Mouse (Mus musculus) G1E (cell line): ENCODE measurements around the gene Arhgef2. TPM values are rescaled to one million over a fixed set of nuclear protein-coding genes. Genes with fewer than 3 reads are reported as not detected.
"Not testable (repeated sequence)": the region's sequence is repeated elsewhere in the genome, so short reads cannot be mapped to it uniquely, and the experiment has no call there.

Experiments
- ATAC-seq: 2 replicates; pipeline ENCODE4 v1.8.0; 2016; ENCODE audit warnings: mild to moderate bottlenecking; ENCODE audit not compliant: insufficient number of reproducible peaks, poor library complexity, low FRiP score, severe bottlenecking; ENCODE audit errors: extremely low read depth
- DNase-seq: peaks from one replicate; pipeline ENCODE4 v3.0.0; 2012; ENCODE audit warnings: low spot score
- H3K27me3 ChIP-seq: 2 replicates; pipeline ENCODE4 v1.6.1; 2012; ENCODE audit warnings: mild to moderate bottlenecking, low read length, inconsistent platforms; ENCODE audit not compliant: insufficient read depth
- H3K36me3 ChIP-seq: replicated peaks from 2 replicates; pipeline ENCODE3; 2012; ENCODE audit warnings: mild to moderate bottlenecking, inconsistent platforms
- H3K4me1 ChIP-seq: 2 replicates; pipeline ENCODE4 v1.6.1; 2012; ENCODE audit warnings: low read depth, low read length, inconsistent platforms, mixed read lengths; ENCODE audit not compliant: insufficient read depth
- H3K4me3 ChIP-seq: 2 replicates; pipeline ENCODE4 v1.5.1; 2012; ENCODE audit warnings: low read depth, mild to moderate bottlenecking, inconsistent platforms, low read length, moderate library complexity, mixed read lengths
- H3K9me3 ChIP-seq: replicated peaks from 2 replicates; pipeline ENCODE4 v1.6.1; 2012; ENCODE audit warnings: inconsistent platforms
- CTCF ChIP-seq: IDR thresholded peaks from 2 replicates; pipeline ENCODE4 v1.5.1; 2012; ENCODE audit warnings: low read depth, low read length, inconsistent platforms, mixed read lengths
- GATA1 ChIP-seq: IDR thresholded peaks from 2 replicates; pipeline ENCODE4 v1.6.1; 2012; ENCODE audit warnings: borderline replicate concordance, low read length, inconsistent platforms, mixed read lengths
- GATA2 ChIP-seq: IDR thresholded peaks from 2 replicates; pipeline ENCODE4 v1.6.1; 2012; ENCODE audit warnings: low read depth, low read length, inconsistent platforms, borderline replicate concordance
- POLR2AphosphoS5 ChIP-seq: IDR thresholded peaks from 2 replicates; pipeline ENCODE4 v1.6.1; 2012; ENCODE audit warnings: low read depth, low read length, inconsistent platforms; ENCODE audit not compliant: insufficient replicate concordance
- TAL1 ChIP-seq: conservative IDR thresholded peaks from 2 replicates; pipeline ENCODE4 v1.6.1; 2012; ENCODE audit warnings: low read depth, low read length, inconsistent platforms, mixed read lengths
- polyA plus RNA-seq: library from polyadenylated mRNA; stranded (reverse); fragments of >175 nt; gene quantifications from 2 replicates; pipeline ENCODE4 v1.2.3, GENCODE M21; 2012
- total RNA-seq, 2 experiments: library from RNA; stranded (forward) in 1 of 2; stranded (reverse) in 1 of 2; fragments of 200-1000 nt in 1 of 2; fragments of >200 nt in 1 of 2; fragmentation: Nextera tagmentation in 1 of 2; gene quantifications; 2 replicates each; pipeline ENCODE4 v1.2.3; 2014 to 2017

Gene Arhgef2
- total and polyA plus RNA-seq, 3 experiments: 66.2 to 277 (median 181) TPM

- Histone ChIP-seq H3K4me3 (no peak overlapping the region), H3K27me3 (peaks cover 3% of the 10 kb centered on the region; the same call in 1 of the 2 replicates), H3K4me1 (peaks cover 13% of the 10 kb centered on the region), H3K36me3 (peaks cover 38% of the 10 kb centered on the region), H3K9me3 (no peaks in the 10 kb centered on the region)
- ATAC-seq (no peak), DNase-seq (no peak)
- TF ChIP-seq TAL1 (no peak), GATA1 (no peak)
Measured at GRCm38 (mm10) chr3:88571856-88572255, 33.9 kb upstream of the Arhgef2 start.

DNA sequence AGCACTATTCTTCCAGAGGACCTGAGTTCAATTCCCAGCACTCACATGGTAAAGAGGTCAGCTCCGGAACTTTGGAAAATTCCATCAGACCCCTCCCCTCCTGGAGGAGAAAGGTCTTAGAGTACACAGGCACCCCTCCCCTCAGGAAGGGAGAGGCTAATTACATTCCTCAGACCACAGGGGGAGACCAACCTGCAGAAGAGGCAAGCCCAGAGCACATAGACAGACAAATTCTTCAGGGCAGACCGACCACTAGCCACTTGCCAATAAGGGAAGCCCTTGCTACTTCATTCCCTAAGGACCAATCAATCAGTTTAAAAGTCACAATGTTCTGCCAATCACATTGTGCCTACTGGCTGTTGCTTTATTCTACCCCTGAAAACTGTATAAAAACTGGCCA lies 32.9 kb upstream of the Arhgef2 start:
- H3K9me3 ChIP-seq: no peaks in the 10 kb centered on the region
- H3K4me1 ChIP-seq: peaks cover 13% of the 10 kb centered on the region
- H3K27me3 ChIP-seq: peaks cover 3% of the 10 kb centered on the region; the same call in 1 of the 2 replicates
- no peak overlapping the region for H3K4me3 ChIP-seq
- H3K36me3 ChIP-seq: peaks cover 29% of the 10 kb centered on the region
- TF ChIP-seq GATA1 (no peak), TAL1 (no peak), CTCF (no peak), POLR2AphosphoS5 (no peak), GATA2 (no peak)
- ATAC-seq (no peak), DNase-seq (no peak)

DNA sequence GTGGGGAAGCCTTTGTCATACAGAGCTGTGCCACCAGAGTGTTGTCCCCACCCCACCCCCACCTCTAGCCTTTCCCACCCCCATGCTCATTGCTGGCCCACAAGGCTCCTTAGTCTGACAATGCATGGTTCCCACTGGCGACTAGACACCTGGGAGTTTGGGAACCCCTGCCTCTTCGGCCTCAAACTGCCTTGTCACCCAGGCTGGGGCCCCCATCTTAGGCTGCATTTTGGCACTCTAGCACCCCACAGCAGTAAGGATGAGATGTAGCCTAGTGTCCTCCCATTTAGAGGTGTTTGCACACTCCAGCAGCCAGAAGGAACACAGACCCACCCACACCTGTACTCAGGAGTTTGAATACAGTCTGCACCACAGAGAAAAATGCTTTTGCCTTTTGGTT lies 32.0 kb upstream of the Arhgef2 start:
- Histone ChIP-seq H3K27me3 (peaks cover 3% of the 10 kb centered on the region; the same call in 1 of the 2 replicates), H3K4me3 (no peak overlapping the region), H3K9me3 (no peaks in the 10 kb centered on the region), H3K4me1 (peaks cover 9% of the 10 kb centered on the region), H3K36me3 (peaks cover 20% of the 10 kb centered on the region)
- ATAC-seq (no peak), DNase-seq (no peak)
- TF ChIP-seq TAL1 (no peak), GATA2 (no peak), POLR2AphosphoS5 (no peak), CTCF (no peak), GATA1 (no peak)

DNA sequence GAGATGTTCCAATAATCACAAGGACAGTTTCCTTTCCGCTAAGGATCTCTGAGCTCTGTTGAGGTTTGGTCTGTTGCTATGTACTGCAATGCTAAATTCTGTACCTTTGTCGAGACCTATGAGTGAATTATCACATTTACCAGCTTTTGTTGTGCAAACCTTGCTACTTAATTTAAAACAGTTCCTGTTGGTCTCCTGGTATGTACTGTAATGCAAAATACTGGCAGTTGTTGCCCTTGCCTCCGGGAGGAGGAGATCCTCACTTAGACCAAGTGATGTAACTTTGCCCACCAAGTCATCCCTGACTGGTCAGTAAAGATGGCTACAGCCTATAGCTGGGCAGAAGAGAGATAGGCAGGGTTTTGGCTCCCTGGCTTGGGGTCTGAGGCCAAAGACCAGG lies 30.2 kb upstream of the Arhgef2 start, which contains the start of gene Ssr2:
Gene Ssr2 (plus strand): TSS at position 337 of the 400 bp plus-strand sequence.
- no peak for ATAC-seq
- Histone ChIP-seq H3K9me3 (no peaks in the 10 kb centered on the region), H3K4me3 (no peak within 1 kb of the TSS), H3K4me1 (peaks cover 14% of the 10 kb centered on the region), H3K36me3 (peaks cover 2% of the 10 kb centered on the region), H3K27me3 (peaks cover 3% of the 10 kb centered on the region; the same call in 1 of the 2 replicates)
- no peak for DNase-seq
- TF ChIP-seq CTCF (no peak), GATA1 (no peak), GATA2 (no peak)

- H3K4me3 ChIP-seq, H3K27me3 ChIP-seq, H3K9me3 ChIP-seq, ATAC-seq, DNase-seq: not testable (repeated sequence)
- peaks cover 21% of the 10 kb centered on the region for H3K4me1 ChIP-seq
- H3K36me3 ChIP-seq: peaks cover 21% of the 10 kb centered on the region
Measured at GRCm38 (mm10) chr3:88577846-88578245, 27.9 kb upstream of the Arhgef2 start.

DNA sequence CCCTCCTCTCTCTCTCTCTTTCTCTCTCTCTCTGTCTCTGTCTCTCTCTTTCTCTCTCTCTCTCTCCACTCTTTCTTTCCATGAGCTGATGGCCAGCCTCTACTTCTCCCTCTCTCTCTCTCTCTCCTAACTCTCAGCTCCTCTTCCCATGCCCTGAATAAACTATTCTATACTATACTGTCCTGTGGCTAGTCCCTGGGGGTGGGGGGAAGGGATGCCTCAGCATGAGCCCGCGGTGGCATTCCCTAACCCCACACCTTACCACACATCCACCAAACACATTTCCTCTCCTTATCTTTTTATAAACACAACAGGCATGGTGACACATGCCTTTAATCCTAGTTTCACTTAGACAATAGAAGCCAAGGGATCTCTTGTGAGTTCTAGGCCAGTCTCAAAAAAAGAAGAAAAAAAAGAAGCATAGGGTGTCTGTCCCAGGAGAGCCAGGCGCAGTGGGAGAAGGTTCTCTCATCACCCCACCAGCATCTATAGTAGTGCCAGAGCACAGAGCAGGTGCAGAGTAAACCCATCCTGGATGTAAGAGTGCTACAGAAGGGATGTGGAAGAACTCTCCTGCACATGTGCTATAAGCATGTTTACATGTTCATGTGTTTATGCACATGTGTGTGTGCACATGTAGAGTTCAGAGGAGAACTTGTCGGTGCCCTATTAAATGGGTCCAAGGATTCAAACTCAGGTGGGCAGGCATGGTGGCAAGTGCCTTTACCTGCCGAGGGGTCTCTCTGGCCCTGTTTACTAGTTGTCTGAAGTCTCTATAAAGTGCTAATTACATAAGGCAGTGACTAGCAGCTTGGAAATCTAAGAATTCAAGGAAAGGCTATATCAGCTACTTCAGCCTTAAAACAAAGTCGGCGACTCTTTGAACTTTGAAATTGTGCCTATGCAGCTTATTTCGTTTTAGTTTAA lies 27.0 kb upstream of the Arhgef2 start:
- Histone ChIP-seq H3K9me3 (no peaks in the 10 kb centered on the region), H3K4me1 (peaks cover 27% of the 10 kb centered on the region), H3K4me3 (peak overlapping the region; percentile 88), H3K27me3 (0 out of 2 replicates have a peak, but pooled peaks cover 3% of the 10 kb centered on the region), H3K36me3 (peaks cover 30% of the 10 kb centered on the region)
- no peak for DNase-seq
- ATAC-seq: no peak
- TF ChIP-seq CTCF (no peak), GATA1 (no peak), GATA2 (no peak), TAL1 (no peak), POLR2AphosphoS5 (no peak)
